Mouse (Mus musculus): ENCODE measurements around the gene Ddx11.
"Not testable (repeated sequence)": the region's sequence is repeated elsewhere in the genome, so short reads cannot be mapped to it uniquely, and the experiment has no call there.

Gene Ddx11

DNA sequence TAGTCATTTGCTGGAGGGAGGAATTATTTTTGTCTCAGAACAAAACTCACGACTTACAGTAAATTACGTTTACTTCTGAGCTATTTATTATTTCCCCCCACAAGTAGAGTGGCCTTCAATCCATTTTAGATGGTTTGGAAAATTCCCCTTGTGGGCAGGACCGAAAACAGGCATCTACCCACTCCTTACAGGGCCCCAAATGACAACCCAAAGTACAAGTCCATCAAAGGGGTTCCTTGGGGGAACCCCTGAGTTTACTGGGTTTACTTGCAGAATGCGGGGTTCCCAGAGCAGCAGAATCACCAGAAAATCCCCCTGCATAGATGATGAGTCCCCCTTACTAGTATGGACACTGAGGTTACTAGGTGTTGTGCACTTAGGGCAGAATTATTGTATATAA is 11.2 kb upstream of the Ddx11 start:
- no peak for DNase-seq (ENCODE audit: low spot score in 2 of 2)

DNA sequence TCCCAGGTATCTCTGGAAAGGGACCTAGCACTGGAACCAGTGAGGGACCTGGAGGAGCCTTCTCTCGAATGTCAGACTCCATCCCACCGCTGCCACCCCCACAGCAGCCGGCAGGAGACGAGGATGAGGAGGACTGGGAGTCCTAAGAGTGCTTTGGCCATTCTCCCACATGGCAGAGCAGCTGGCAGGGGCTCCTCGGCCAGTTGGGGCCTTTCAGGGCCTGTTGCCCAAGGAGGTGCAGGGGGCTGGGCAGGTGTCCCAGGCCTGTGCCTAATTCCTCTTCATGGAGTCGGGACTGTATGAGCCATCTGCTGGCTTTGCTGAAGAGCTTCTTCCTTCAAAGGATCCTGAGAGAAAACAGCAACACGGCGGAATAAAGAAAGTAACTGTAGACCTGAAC is 4.3 kb upstream of the Ddx11 start:
- no peak for DNase-seq (ENCODE audit: low spot score in 2 of 2)

GRCm38 (mm10) chr17:66120701-66121100 is 2.6 kb upstream of the Ddx11 start:
- no peak for DNase-seq (ENCODE audit: low spot score in 2 of 2)

GRCm38 (mm10) chr17:66123816-66124610 is 693 bp downstream of the Ddx11 start:
- DNase-seq (ENCODE audit: low spot score in 2 of 2): no peak

DNA sequence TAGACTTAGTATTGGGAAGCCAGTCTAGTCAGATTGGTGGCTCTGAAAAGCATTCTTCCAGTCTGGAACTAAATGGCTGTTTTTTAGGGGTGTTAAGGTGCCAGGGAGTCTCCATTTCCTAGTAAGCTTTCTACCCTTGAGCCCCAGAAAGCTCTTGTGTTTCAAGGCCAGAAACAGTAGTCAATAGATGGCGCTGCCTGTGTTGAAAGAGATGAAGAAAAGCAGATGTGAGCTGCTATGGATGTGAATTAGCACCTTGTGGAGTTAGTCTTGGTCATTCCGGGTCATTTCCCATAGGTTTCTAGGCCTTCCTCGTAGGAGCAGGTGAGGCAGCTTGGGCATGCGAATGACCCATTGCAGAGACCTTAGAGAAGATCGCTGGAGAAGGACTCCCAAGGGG is 1.9 kb downstream of the Ddx11 start:
- no peak for DNase-seq (ENCODE audit: low spot score in 2 of 2)

DNA sequence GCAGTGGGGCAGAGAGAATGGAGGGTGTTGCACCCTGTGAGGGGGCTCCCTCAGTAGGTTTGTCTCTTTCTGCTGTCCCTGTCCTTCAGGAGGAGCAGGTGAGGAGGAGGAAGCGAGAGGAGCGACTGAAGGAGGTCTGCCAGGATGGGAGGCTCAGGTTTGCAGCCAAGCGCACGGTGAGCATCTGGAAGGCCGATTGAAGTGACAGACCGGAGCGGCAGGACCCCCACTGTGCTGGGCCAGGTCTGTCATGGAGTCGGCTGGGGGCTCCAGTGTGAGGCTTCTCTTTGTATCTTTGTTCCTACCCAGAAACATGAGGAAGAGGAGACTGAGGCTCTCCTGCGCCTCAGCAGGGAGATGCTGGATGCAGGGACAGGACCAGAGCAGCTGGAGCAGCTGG is 7.1 kb downstream of the Ddx11 start:
- DNase-seq (ENCODE audit: low spot score in 2 of 2): no peak

DNA sequence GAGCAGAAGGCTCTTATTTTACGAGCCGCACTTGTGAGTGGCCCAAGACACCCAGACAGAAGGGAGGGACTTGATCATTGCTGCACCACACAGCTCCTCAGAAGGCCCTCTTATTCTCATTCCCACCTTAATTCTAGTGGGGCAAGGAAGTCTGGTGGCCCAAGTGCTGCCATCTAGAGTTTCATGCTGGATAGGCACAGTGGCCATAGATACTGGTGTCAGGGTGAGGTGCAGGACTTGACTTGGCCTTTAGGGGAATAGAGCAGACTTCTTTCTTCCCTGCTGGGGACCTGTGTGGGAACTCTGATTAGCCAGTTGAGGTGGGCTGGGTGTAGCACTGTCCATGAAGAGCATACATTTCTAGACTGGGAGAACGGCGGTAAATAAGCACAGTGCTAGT is 7.9 kb downstream of the Ddx11 start:
- DNase-seq (ENCODE audit: low spot score in 2 of 2): no peak

DNA sequence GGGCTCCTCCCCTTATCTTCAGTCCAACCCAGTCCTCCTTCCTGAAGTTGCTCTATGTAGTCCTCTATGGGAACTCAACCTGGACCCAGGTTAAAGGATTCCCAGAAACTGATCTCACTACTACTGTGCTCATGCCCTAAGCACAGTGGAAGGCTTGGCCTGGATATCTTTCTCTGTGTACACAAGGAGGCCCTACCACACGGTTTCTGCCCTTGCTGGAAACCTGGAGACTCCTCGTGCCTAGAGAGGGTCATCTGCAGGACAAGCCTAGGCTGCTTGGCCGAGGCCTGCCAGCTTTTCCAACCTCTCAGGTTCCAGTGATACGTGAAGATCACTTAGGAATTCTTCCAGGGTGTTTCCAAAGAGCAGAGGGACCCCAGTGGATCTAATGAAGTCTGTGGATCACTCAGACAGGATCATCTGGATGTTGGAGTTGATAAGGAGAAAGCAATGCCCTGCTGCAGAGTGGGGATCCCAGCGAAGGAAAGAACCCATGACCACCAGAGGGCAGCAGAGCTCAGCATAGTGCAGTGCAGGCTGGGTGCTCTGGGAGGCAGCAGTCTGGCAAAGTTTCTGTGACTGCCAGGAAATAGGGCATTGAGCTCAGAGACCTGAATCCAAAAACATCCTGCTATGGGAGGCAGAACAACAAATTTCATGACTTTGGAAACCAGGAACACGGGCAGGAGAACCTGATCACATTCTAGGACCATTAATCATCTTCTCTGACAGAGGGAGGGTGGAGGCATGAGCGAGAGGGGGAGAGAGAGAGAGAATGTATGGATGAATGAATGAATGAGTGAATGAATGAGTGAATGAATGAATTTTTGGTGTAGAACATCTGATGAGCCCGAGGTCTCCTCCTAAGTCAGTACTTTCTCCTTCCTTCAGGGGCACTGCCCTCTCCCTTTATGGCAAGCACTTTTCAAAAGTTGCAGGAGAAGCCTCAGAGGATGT is 29.7 kb downstream of the Ddx11 start:
- DNase-seq (ENCODE audit: low spot score in 2 of 2): not testable (repeated sequence)

- DNase-seq (ENCODE audit: low spot score in 2 of 2): not testable (repeated sequence)
Measured at GRCm38 (mm10) chr17:66153735-66154423, 30.6 kb downstream of the Ddx11 start.

DNA sequence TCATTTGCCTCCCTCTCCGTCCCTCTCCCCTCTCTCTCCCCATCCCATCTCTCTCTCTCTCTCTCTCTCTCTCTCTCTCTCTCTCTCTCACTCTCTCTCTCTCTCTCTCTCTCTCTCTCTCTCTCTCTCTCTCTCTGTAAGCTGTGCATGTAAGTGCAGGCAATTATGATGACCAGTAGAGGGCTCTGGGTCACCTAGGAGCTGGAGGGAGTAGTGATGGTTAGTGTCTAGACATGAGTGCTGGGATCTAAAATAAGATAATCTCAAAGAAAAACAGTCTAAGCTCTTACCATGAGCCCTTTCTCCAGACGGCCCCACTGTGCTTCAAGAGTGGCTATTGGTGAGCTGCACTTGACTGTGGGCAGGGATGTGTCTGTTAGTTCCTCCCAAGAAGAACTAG is 31.6 kb downstream of the Ddx11 start:
- DNase-seq (ENCODE audit: low spot score in 2 of 2): no peak

- no peak for DNase-seq (ENCODE audit: low spot score in 2 of 2)
Measured at GRCm38 (mm10) chr17:66158271-66158670, 35.0 kb downstream of the Ddx11 start.

- not testable (repeated sequence) for DNase-seq (ENCODE audit: low spot score in 2 of 2)
Measured at GRCm38 (mm10) chr17:66167141-66167540, 43.8 kb downstream of the Ddx11 start.

- DNase-seq (ENCODE audit: low spot score in 2 of 2): not testable (repeated sequence)
Measured at GRCm38 (mm10) chr17:66170971-66171370, 47.7 kb downstream of the Ddx11 start.

GRCm38 (mm10) chr17:66190577-66190976 is 67.3 kb downstream of the Ddx11 start:
- no peak for DNase-seq (ENCODE audit: low spot score in 2 of 2)

- DNase-seq (ENCODE audit: low spot score in 2 of 2): no peak
Measured at GRCm38 (mm10) chr17:66197041-66197440, 73.7 kb downstream of the Ddx11 start.
